In the genomic region with DNA sequence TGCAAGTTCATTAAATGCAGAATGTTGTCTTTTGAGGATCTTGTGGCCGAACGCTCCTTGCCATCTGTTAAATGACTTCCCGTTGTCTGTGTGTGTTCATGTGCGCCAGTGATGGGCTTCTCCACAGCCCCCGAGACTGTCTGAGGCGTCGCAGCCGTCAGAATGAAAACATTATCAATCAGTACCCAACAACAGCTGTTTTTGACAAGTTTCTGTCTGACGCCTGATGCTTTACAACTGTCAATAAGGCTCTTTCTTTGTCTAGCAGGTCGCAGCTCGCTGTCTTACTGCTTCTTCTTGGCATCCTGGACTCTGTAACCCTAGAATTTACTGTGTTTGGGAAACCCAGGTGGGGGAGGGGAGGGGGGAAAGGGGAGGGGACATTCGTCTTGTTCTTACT, we compare ENCODE assay signal across 15 mouse cellular contexts.
DNase-seq lines count a peak whose midpoint lies in the region; ATAC-seq and TF ChIP-seq lines count a peak whose summit lies in the region.
"Had no signal": no experiment of that assay in that cellular context is flagged by ENCODE, and none has a peak within 500 bp of the region (broad histone marks: within the 10 kb centered on the region; RNA-seq: fewer than 3 reads in every experiment).

No protein-coding gene starts in this region.

- peaks cover 8% of the 10 kb centered on the region; the same call in 1 of the 2 replicates for H3K4me1 ChIP-seq in kidney, embryonic 14.5 days (ENCODE audit: control insufficient read depth, insufficient read depth, low read length)
- peaks cover 15 to 43% of the 10 kb centered on the region in 2 experiments for H3K4me1 ChIP-seq in CH12.LX (ENCODE audit: control insufficient read depth in 1 of 2, insufficient read depth in 2 of 2)
- peaks cover 8% of the 10 kb centered on the region for H3K4me1 ChIP-seq in hindbrain, embryonic 15.5 days (replicated peaks)
- H3K4me1 ChIP-seq in lung, postnatal 0 days (ENCODE audit: insufficient read depth, low read depth, low read length) = no peaks in the 10 kb centered on the region

- intact Hi-C loops in left cerebral cortex, postnatal 4 days (cut with DNase I) = no loop called here

- no peak for TF ChIP-seq RAD21 in CH12.LX (IDR thresholded peaks at IDR 0.05; ENCODE audit: low read depth, low read length)

- H3K27me3 ChIP-seq in kidney, embryonic 14.5 days (ENCODE audit: control insufficient read depth, insufficient read depth, low read length) = no peaks in the 10 kb centered on the region
- H3K27me3 ChIP-seq in CH12.LX (replicated peaks) = no peaks in the 10 kb centered on the region
- no peaks in the 10 kb centered on the region for H3K27me3 ChIP-seq in hindbrain, embryonic 15.5 days
- H3K27me3 ChIP-seq in lung, postnatal 0 days (replicated peaks; ENCODE audit: insufficient read depth, low read length) = no peaks in the 10 kb centered on the region

- H3K4me2 ChIP-seq in kidney, embryonic 14.5 days (replicated peaks; ENCODE audit: low read depth, low read length) = no peak overlapping the region
- peak overlapping the region; percentile 38 for H3K4me2 ChIP-seq in CH12.LX (ENCODE audit: insufficient read depth, low read depth, poor library complexity, severe bottlenecking)
- peak overlapping the region; percentile 37 for H3K4me2 ChIP-seq in hindbrain, embryonic 15.5 days
- H3K4me2 ChIP-seq in lung, postnatal 0 days (replicated peaks; ENCODE audit: low read depth, low read length) = no peak overlapping the region

- H3K79me2 ChIP-seq in CH12.LX (replicated peaks; ENCODE audit: control insufficient read depth, extremely low read depth, insufficient read depth, poor library complexity, severe bottlenecking) = no peaks in the 10 kb centered on the region

- peak; percentile 47; the same call in 1 of the 2 replicates for ATAC-seq in kidney, embryonic 14.5 days (ENCODE audit: low FRiP score, low TSS enrichment)
- no peak for ATAC-seq in hindbrain, embryonic 15.5 days (ENCODE audit: low FRiP score, low read depth)
- no peak for ATAC-seq in lung, postnatal 0 days

- no peak overlapping the region for H3K4me3 ChIP-seq in kidney, embryonic 14.5 days (ENCODE audit: low read length)
- H3K4me3 ChIP-seq in CH12.LX (replicated peaks in 1 of 3; ENCODE audit: low read depth in 2 of 3, low read length in 2 of 3, poor library complexity in 1 of 3) = no peak overlapping the region
- H3K4me3 ChIP-seq in hindbrain, embryonic 15.5 days = no peak overlapping the region
- no peak overlapping the region for H3K4me3 ChIP-seq in lung, postnatal 0 days (ENCODE audit: low read depth, low read length)

- TF ChIP-seq CTCF in CH12.LX (conservative IDR thresholded peaks at IDR 0.05 in 1 of 2, IDR thresholded peaks at IDR 0.05 in 1 of 2; ENCODE audit: low read depth in 2 of 2, low read length in 2 of 2) = no peak
- TF ChIP-seq CTCF in lung, postnatal 0 days (IDR thresholded peaks at IDR 0.05) = no peak

- H3K27ac ChIP-seq in kidney, embryonic 14.5 days (ENCODE audit: low read depth, low read length) = no peak overlapping the region
- H3K27ac ChIP-seq in CH12.LX (ENCODE audit: insufficient read depth, low read depth) = no peak overlapping the region
- no peak overlapping the region for H3K27ac ChIP-seq in hindbrain, embryonic 15.5 days (replicated peaks)
- H3K27ac ChIP-seq in lung, postnatal 0 days (ENCODE audit: low read length) = no peak overlapping the region
- H3K27ac ChIP-seq: liver, embryonic 14.5 days had no signal

- dilution Hi-C loops in CH12.LX (cut with MboI; ENCODE audit: extremely low pct_ligation_motif_present, extremely low pct_unique_long_range_greater_than_20kb, low sequenced_read_pairs) = no loop called here

- TF ChIP-seq POLR2A in CH12.LX (IDR thresholded peaks at IDR 0.05; ENCODE audit: low read depth, low read length) = no peak

- WGBS in kidney, embryonic 14.5 days = 27% methylated on average over 12 of the region's 12 CpGs
- 25% methylated on average over 12 of the region's 12 CpGs for WGBS in hindbrain, embryonic 15.5 days
- 54% methylated on average over 12 of the region's 12 CpGs for WGBS in lung, postnatal 0 days

- H3K9ac ChIP-seq in kidney, embryonic 14.5 days (ENCODE audit: low read depth, low read length) = no peak overlapping the region
- H3K9ac ChIP-seq in CH12.LX (ENCODE audit: insufficient read depth, low read depth) = no peak overlapping the region
- H3K9ac ChIP-seq in hindbrain, embryonic 15.5 days = no peak overlapping the region
- no peak overlapping the region for H3K9ac ChIP-seq in lung, postnatal 0 days (replicated peaks; ENCODE audit: low read depth)
- H3K9ac ChIP-seq: liver, embryonic 14.5 days had no signal

- TF ChIP-seq EP300 in CH12.LX (IDR thresholded peaks at IDR 0.05; ENCODE audit: low read length) = no peak
- TF ChIP-seq EP300 in lung, postnatal 0 days (IDR thresholded peaks at IDR 0.05) = no peak

- H3K36me3 ChIP-seq in kidney, embryonic 14.5 days (ENCODE audit: control insufficient read depth, insufficient read depth, low read length) = no peaks in the 10 kb centered on the region
- H3K36me3 ChIP-seq in CH12.LX (replicated peaks in 1 of 2; ENCODE audit: control insufficient read depth in 1 of 2, insufficient read depth in 1 of 2, low read length in 1 of 2) = peaks cover 0 to 2% of the 10 kb centered on the region in 2 experiments
- H3K36me3 ChIP-seq in hindbrain, embryonic 15.5 days = no peaks in the 10 kb centered on the region
- no peaks in the 10 kb centered on the region for H3K36me3 ChIP-seq in lung, postnatal 0 days (ENCODE audit: insufficient read depth, low read length)

- in situ Hi-C loops in CH12.LX (cut with MboI; ENCODE audit: low pct_ligation_motif_present, low pct_unique_long_range_greater_than_20kb, low sequenced_read_pairs) = no loop called here

- DNase-seq in kidney, postnatal 14 days = no peak
- peak; percentile 20 for DNase-seq in CH12.LX (ENCODE audit: extremely low read depth)
- peak; percentile 47 for DNase-seq in embryo, embryonic 10.5 days (ENCODE audit: low spot score)
- DNase-seq in left cerebral cortex, postnatal 4 days = no peak
- no peak for DNase-seq in lung, postnatal 0 days (ENCODE audit: low spot score)
- no peak for DNase-seq in spleen, postnatal 14 days (ENCODE audit: low spot score in 2 of 2)
- DNase-seq: cerebellum, adult 11-12 months; gastrocnemius, postnatal 10 days; heart, postnatal 14 days; kidney, adult 9 months; lung, postnatal 36 days; midbrain, embryonic 14.5 days had no signal

- no peaks in the 10 kb centered on the region for H3K9me3 ChIP-seq in kidney, embryonic 14.5 days (ENCODE audit: control insufficient read depth, low read length)
- no peaks in the 10 kb centered on the region for H3K9me3 ChIP-seq in CH12.LX (replicated peaks; ENCODE audit: low read length)
- no peaks in the 10 kb centered on the region for H3K9me3 ChIP-seq in hindbrain, embryonic 15.5 days
- no peaks in the 10 kb centered on the region for H3K9me3 ChIP-seq in lung, postnatal 0 days (ENCODE audit: low read length)

TF ChIP-seq in CH12.LX, 34 proteins besides CTCF, POLR2A, EP300 and RAD21:
- no peak for TF ChIP-seq CHD1 (IDR thresholded peaks at IDR 0.05; ENCODE audit: low read depth, low read length)
- no peak for TF ChIP-seq ZMIZ1 (IDR thresholded peaks at IDR 0.05; ENCODE audit: low read depth, low read length)
- no peak for TF ChIP-seq USF1 (IDR thresholded peaks at IDR 0.05; ENCODE audit: low read depth, low read length)
- no peak for TF ChIP-seq POLR2AphosphoS2 (IDR thresholded peaks at IDR 0.05; ENCODE audit: low read depth, low read length)
- TF ChIP-seq ZC3H11A (IDR thresholded peaks at IDR 0.05; ENCODE audit: low read depth, low read length) = no peak
- TF ChIP-seq UBTF (IDR thresholded peaks at IDR 0.05; ENCODE audit: low read depth, low read length) = no peak
- no peak for TF ChIP-seq NRF1 (IDR thresholded peaks at IDR 0.05; ENCODE audit: low read depth, low read length)
- no peak for TF ChIP-seq MYC (IDR thresholded peaks at IDR 0.05; ENCODE audit: low read depth, low read length)
- no peak for TF ChIP-seq USF2 (conservative IDR thresholded peaks at IDR 0.05; ENCODE audit: low read depth, low read length)
- peak; percentile 26; the same call in 1 of the 2 replicates for TF ChIP-seq CHD2 (IDR thresholded peaks at IDR 0.05; ENCODE audit: low read length)
- TF ChIP-seq HCFC1 (IDR thresholded peaks at IDR 0.05; ENCODE audit: low read depth, low read length) = no peak
- TF ChIP-seq SIN3A (IDR thresholded peaks at IDR 0.05; ENCODE audit: low read length) = peak; percentile 58; the same call in 1 of the 2 replicates
- no peak for TF ChIP-seq ZNF384 (IDR thresholded peaks at IDR 0.05; ENCODE audit: low read depth, low read length)
- no peak for TF ChIP-seq PAX5 (IDR thresholded peaks at IDR 0.05; ENCODE audit: low read length)
- no peak for TF ChIP-seq JUND (conservative IDR thresholded peaks at IDR 0.05; ENCODE audit: low read depth, low read length)

Comparison
In these comparisons a context has a peak if more than half of its experiments do, and no peak if none do; other contexts are left out.
1. H3K4me2 ChIP-seq: peak in CH12.LX (single experiment) and hindbrain, embryonic 15.5 days (single experiment); none in kidney, embryonic 14.5 days (single experiment) and lung, postnatal 0 days (single experiment).
2. DNase-seq: peak in CH12.LX (single experiment) and embryo, embryonic 10.5 days (single experiment); none in kidney, postnatal 14 days (single experiment), left cerebral cortex, postnatal 4 days (single experiment), lung, postnatal 0 days (single experiment) and spleen, postnatal 14 days (0 of 2).